Mouse (Mus musculus) stomach, embryonic 15.5 days (tissue): ENCODE data around the gene Abce1. TPM values are rescaled to one million over a fixed set of nuclear protein-coding genes. Genes with fewer than 3 reads are reported as not detected.

Source experiments
- ATAC-seq: fragments of 200-750 bp; cut with Nextera tagmentation; 2 replicates; pipeline ENCODE4 v1.8.0; 2017; ENCODE audit warnings: low read depth, moderate number of reproducible peaks, moderate TSS enrichment; ENCODE audit not compliant: insufficient read depth, low FRiP score
- H3K27ac ChIP-seq: fragments of 300-500 bp; sonication (generic); 2 replicates; pipeline ENCODE4 v1.5.1; 2015; ENCODE audit warnings: mild to moderate bottlenecking, inconsistent platforms
- H3K27me3 ChIP-seq: fragments of 300-500 bp; sonication (generic); replicated peaks from 2 replicates; pipeline ENCODE4 v1.6.1; 2015; ENCODE audit warnings: inconsistent platforms
- H3K36me3 ChIP-seq: fragments of 300-500 bp; sonication (generic); 2 replicates; pipeline ENCODE4 v1.6.1; 2015; ENCODE audit warnings: inconsistent platforms
- H3K4me1 ChIP-seq: fragments of 300-500 bp; sonication (generic); 2 replicates; pipeline ENCODE4 v1.6.1; 2015; ENCODE audit warnings: inconsistent platforms
- H3K4me2 ChIP-seq: fragments of 300-500 bp; sonication (generic); 2 replicates; pipeline ENCODE4 v1.6.1; 2015; ENCODE audit warnings: mild to moderate bottlenecking, inconsistent platforms
- H3K4me3 ChIP-seq: fragments of 300-500 bp; sonication (generic); replicated peaks from 2 replicates; pipeline ENCODE4 v1.5.1; 2015; ENCODE audit warnings: inconsistent platforms
- H3K9ac ChIP-seq: fragments of 300-500 bp; sonication (generic); 2 replicates; pipeline ENCODE4 v1.6.1; 2015; ENCODE audit warnings: inconsistent platforms
- H3K9me3 ChIP-seq: fragments of 300-500 bp; sonication (generic); 2 replicates; pipeline ENCODE4 v1.6.1; 2016; ENCODE audit warnings: inconsistent platforms
- WGBS: fragments of 180-500 bp; shearing (Covaris S2); methylation state at CpG from one replicate; pipeline ENCODE4 v1.1.7; 2015; 5-methylcytosine and 5-hydroxymethylcytosine counted together
- polyA plus RNA-seq: library from polyadenylated mRNA; unstranded; fragments of >200 nt; fragmentation: Nextera tagmentation; extraction: Ambion mirVana; gene quantifications from 2 replicates; pipeline ENCODE4 v1.2.1, GENCODE M21; 2015

The Abce1 gene
- 92.7 and 103 TPM in 2 replicates for polyA plus RNA-seq

- WGBS, result under 1% methylated on average over 73 of the region's 73 CpGs
- H3K36me3 ChIP-seq, result peaks cover 7% of the 10 kb centered on the region; the same call in 1 of the 2 replicates
- H3K4me3 ChIP-seq, result peak within 1 kb of the TSS; percentile 76
Observed at GRCm38 (mm10) chr8:79711064-79711961, at the start of gene Abce1, which contains the start of gene Anapc10. Abce1 (minus strand) TSS chr8:79711740. Anapc10 (plus strand) TSS chr8:79711820.

DNA sequence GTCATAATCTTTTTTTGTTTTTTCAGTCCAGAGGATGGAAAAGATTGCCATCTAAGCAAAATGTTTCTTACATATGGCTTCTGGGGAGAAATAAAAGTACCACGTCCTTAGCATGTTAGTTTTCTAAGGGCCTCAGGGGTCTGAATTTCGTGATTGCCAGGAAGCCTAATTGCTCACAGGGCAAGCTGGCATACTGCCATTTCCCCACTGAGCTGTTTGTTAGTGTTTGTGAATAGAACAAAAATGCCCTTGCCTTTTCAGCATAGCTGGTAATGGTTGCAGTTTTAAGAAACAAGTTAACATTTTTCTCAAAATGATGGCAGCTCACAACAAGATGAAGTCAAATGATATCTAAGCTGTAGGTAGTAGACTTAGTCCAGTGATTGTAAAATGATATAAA is 38.8 kb upstream of the Abce1 start:
- no peak for ATAC-seq
- Histone ChIP-seq H3K36me3 (no peaks in the 10 kb centered on the region), H3K27me3 (no peaks in the 10 kb centered on the region), H3K4me1 (no peaks in the 10 kb centered on the region), H3K4me2 (no peak overlapping the region), H3K9me3 (no peaks in the 10 kb centered on the region), H3K27ac (no peak overlapping the region), H3K9ac (no peak overlapping the region), H3K4me3 (no peak overlapping the region)
- 59% methylated on average over 2 of the region's 2 CpGs for WGBS

More at GRCm38 (mm10) chr8:79711064-79711961, at the start of gene Abce1, which contains the start of gene Anapc10:
- Histone ChIP-seq H3K27me3 (no peaks in the 10 kb centered on the region), H3K4me1 (no peaks in the 10 kb centered on the region), H3K9ac (peak within 1 kb of the TSS; percentile 72), H3K4me2 (peak within 1 kb of the TSS; percentile 65), H3K27ac (peak within 1 kb of the TSS; percentile 78), H3K9me3 (no peaks in the 10 kb centered on the region)
- ATAC-seq, result peak; percentile 99

GRCm38 (mm10) chr8:79748591-79748990 is 37.1 kb upstream of the Abce1 start:
- Histone ChIP-seq H3K4me3 (no peak overlapping the region), H3K4me1 (no peaks in the 10 kb centered on the region), H3K27ac (no peak overlapping the region), H3K9me3 (no peaks in the 10 kb centered on the region), H3K9ac (no peak overlapping the region), H3K36me3 (no peaks in the 10 kb centered on the region), H3K27me3 (no peaks in the 10 kb centered on the region), H3K4me2 (no peak overlapping the region)
- ATAC-seq, result no peak
- WGBS, result 58% methylated on average over 4 of the region's 4 CpGs

DNA sequence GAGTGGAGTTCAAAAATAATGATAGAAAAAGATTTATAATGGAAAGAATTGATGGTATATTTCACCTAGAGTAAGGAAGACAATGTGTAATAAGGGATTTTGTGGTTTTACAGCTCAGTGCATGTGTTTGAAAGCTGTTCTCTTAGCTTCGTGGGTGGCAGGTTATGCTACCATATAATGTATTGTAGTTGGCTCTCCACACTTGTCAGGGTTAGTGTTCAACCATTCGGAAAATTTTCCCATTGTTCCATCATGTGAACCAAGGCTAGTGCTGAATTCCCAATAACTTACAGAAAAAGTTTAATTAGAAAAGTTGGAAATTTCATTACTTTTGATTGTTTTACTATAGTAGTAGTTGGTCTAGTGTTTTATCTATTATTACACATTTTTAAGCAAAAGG is 36.6 kb upstream of the Abce1 start:
- H3K4me2 ChIP-seq, result no peak overlapping the region
- no peak overlapping the region for H3K4me3 ChIP-seq
- ATAC-seq, result no peak
- 63% methylated on average over 2 of the region's 2 CpGs for WGBS
- no peaks in the 10 kb centered on the region for H3K4me1 ChIP-seq
- H3K27me3 ChIP-seq, result no peaks in the 10 kb centered on the region
- no peaks in the 10 kb centered on the region for H3K36me3 ChIP-seq
- no peak overlapping the region for H3K9ac ChIP-seq
- no peaks in the 10 kb centered on the region for H3K9me3 ChIP-seq
- H3K27ac ChIP-seq, result no peak overlapping the region

DNA sequence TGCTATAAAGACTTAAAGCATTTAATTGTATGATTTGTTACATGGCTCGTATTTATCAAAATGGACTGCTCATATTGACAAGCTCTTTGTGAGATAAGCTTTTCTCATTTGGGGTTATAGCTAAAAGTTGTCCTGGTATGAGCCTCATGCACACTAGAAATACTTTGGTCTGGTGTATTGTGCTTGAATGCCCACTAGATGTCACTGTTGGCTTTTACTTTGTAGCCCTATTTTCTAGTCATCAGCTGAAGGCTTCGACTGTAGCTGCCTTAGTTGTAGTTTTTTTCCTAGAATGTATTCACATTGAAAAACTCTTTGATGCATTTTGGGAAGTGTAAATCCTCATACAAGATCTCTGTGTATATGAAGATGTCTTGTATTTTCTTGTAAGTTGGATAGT is 22.8 kb upstream of the Abce1 start:
- Histone ChIP-seq H3K27ac (no peak overlapping the region), H3K36me3 (0 out of 2 replicates have a peak, but pooled peaks cover under 1% of the 10 kb centered on the region), H3K4me3 (no peak overlapping the region), H3K4me2 (no peak overlapping the region), H3K4me1 (no peaks in the 10 kb centered on the region), H3K9ac (no peak overlapping the region), H3K9me3 (no peaks in the 10 kb centered on the region), H3K27me3 (no peaks in the 10 kb centered on the region)
- WGBS, result 14% methylated on average over 2 of the region's 2 CpGs
- no peak for ATAC-seq

GRCm38 (mm10) chr8:79727900-79728299 is 16.4 kb upstream of the Abce1 start:
- ATAC-seq, result no peak
- H3K4me2 ChIP-seq, result no peak overlapping the region
- no peaks in the 10 kb centered on the region for H3K27me3 ChIP-seq
- no peak overlapping the region for H3K4me3 ChIP-seq
- H3K9me3 ChIP-seq, result no peaks in the 10 kb centered on the region
- no peak overlapping the region for H3K27ac ChIP-seq
- no peaks in the 10 kb centered on the region; the same call in 1 of the 2 replicates for H3K36me3 ChIP-seq
- 93% methylated on average over 1 of the region's 1 CpGs for WGBS
- no peaks in the 10 kb centered on the region for H3K4me1 ChIP-seq
- H3K9ac ChIP-seq, result no peak overlapping the region

GRCm38 (mm10) chr8:79724589-79724988 is 13.0 kb upstream of the Abce1 start:
- H3K4me1 ChIP-seq, result no peaks in the 10 kb centered on the region
- H3K27ac ChIP-seq, result no peak overlapping the region
- H3K9ac ChIP-seq, result no peak overlapping the region
- ATAC-seq, result no peak
- no peak overlapping the region for H3K4me2 ChIP-seq
- 55% methylated on average over 3 of the region's 3 CpGs for WGBS
- H3K9me3 ChIP-seq, result no peaks in the 10 kb centered on the region
- H3K4me3 ChIP-seq, result no peak overlapping the region
- peaks cover 8% of the 10 kb centered on the region; the same call in 1 of the 2 replicates for H3K36me3 ChIP-seq
- no peaks in the 10 kb centered on the region for H3K27me3 ChIP-seq

DNA sequence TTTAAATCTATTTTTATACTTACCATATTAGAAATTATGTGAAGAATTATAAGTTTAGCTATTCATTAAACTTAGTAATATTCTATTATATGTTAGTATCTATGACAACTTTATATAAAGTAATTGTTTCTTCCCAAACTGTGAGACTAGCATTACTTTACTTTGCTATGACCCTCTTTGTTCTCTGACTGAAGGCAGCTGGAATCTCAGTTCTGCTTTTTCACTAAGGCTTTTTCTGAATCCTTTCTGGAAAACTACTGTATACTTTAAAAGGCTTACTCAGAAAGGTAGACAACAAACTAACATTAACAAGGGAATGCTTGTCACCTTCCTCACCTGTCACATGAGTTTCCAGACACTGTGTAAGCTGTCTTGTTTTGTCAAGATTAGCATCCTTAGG is 11.8 kb upstream of the Abce1 start:
- H3K9ac ChIP-seq, result no peak overlapping the region
- no peaks in the 10 kb centered on the region for H3K9me3 ChIP-seq
- H3K4me3 ChIP-seq, result no peak overlapping the region
- ATAC-seq, result no peak
- H3K27ac ChIP-seq, result no peak overlapping the region
- no peak overlapping the region for H3K4me2 ChIP-seq
- H3K27me3 ChIP-seq, result no peaks in the 10 kb centered on the region
- H3K36me3 ChIP-seq, result peaks cover 8% of the 10 kb centered on the region; the same call in 1 of the 2 replicates
- no peaks in the 10 kb centered on the region for H3K4me1 ChIP-seq

- no peak for ATAC-seq
- Histone ChIP-seq H3K9ac (no peak overlapping the region), H3K36me3 (peaks cover 8% of the 10 kb centered on the region; the same call in 1 of the 2 replicates)
Observed at GRCm38 (mm10) chr8:79721537-79721936, 10.0 kb upstream of the Abce1 start.

DNA sequence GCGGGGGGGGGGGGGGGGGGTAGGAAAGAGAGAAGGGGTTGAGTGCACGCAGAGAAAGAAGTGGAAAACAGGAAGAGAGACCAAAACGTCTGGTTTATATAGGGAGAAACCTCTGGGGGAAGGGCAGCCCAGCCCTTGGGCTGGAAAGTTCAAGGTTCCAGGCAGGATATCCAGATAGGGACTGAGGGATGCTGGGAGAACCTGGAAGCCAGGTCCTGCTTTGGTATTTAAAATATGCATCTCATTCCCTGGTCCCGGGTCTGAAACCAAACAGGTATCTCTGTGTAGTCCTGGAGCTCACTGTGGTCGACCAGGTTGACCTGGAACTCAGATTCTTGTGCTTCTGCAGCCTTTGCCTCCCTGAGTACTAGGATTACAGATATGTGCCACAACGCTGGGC is 1.1 kb upstream of the Abce1 start:
- H3K4me3 ChIP-seq, result no peak overlapping the region
- no peaks in the 10 kb centered on the region for H3K27me3 ChIP-seq
- no peak overlapping the region for H3K27ac ChIP-seq
- H3K36me3 ChIP-seq, result peaks cover 6% of the 10 kb centered on the region; the same call in 1 of the 2 replicates
- H3K4me2 ChIP-seq, result peak overlapping the region; percentile 30; the same call in 1 of the 2 replicates
- H3K9ac ChIP-seq, result no peak overlapping the region
- H3K4me1 ChIP-seq, result no peaks in the 10 kb centered on the region
- no peak for ATAC-seq
- WGBS, result 43% methylated on average over 5 of the region's 6 CpGs
- no peaks in the 10 kb centered on the region for H3K9me3 ChIP-seq

More at GRCm38 (mm10) chr8:79721537-79721936, 10.0 kb upstream of the Abce1 start:
- Histone ChIP-seq H3K4me3 (no peak overlapping the region), H3K9me3 (no peaks in the 10 kb centered on the region), H3K27me3 (no peaks in the 10 kb centered on the region), H3K4me2 (no peak overlapping the region), H3K27ac (no peak overlapping the region), H3K4me1 (no peaks in the 10 kb centered on the region)

DNA sequence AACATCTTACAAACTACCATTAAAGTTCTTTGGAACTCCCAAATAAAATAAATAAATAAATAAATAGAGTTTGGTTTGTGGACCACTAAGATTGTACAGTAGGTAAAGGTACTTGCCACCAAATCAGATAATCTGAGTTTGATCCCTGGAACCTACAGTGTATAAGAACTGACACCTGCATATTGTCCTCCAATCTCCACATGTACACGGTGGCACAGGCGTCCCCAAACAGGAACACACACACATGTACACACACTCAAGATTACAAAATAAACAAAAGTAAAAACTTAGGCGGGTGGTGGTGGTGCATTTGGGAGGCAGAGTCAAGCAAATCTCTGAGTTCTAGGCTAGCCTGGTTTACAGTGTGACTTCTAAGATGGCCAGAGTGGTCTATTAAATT is 4.9 kb downstream of the Abce1 start:
- no peak overlapping the region for H3K4me2 ChIP-seq
- no peak overlapping the region for H3K27ac ChIP-seq
- H3K27me3 ChIP-seq, result no peaks in the 10 kb centered on the region
- no peaks in the 10 kb centered on the region for H3K4me1 ChIP-seq
- no peak overlapping the region for H3K4me3 ChIP-seq
- H3K36me3 ChIP-seq, result peaks cover 27% of the 10 kb centered on the region
- H3K9me3 ChIP-seq, result no peaks in the 10 kb centered on the region
- ATAC-seq, result no peak
- WGBS, result 92% methylated on average over 3 of the region's 3 CpGs
- no peak overlapping the region for H3K9ac ChIP-seq

DNA sequence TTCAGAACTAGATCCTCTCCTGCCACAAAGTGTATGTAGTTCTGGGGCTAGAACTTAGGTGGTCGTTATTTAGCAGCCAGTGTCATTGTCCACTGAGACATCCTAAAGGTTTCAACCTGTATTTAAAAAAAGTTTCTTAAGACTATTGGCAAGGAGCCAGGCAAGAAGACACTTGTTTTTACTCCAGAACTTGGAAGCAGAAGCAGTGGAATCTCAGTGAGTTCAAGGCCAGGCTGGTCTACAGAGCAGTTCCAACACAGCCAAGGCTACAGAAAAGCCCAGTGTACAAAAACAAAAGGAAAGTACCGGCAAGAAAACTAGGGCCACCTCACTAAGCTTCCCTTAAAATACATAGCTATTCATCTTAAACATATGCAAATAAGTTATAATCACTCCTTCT is 19.0 kb downstream of the Abce1 start:
- no peak overlapping the region for H3K4me3 ChIP-seq
- H3K9ac ChIP-seq, result no peak overlapping the region
- H3K4me2 ChIP-seq, result no peak overlapping the region
- H3K4me1 ChIP-seq, result no peaks in the 10 kb centered on the region
- 80% methylated on average over 2 of the region's 2 CpGs for WGBS
- H3K27me3 ChIP-seq, result no peaks in the 10 kb centered on the region
- H3K27ac ChIP-seq, result no peak overlapping the region
- no peak for ATAC-seq
- H3K36me3 ChIP-seq, result peaks cover 47% of the 10 kb centered on the region
- no peaks in the 10 kb centered on the region for H3K9me3 ChIP-seq
